Mouse (Mus musculus) testis, adult 2 months (tissue): Measurements from ENCODE around the gene Hip1.

Source experiments
- CTCF ChIP-seq: fragments of 200-500 bp; IDR thresholded peaks from 2 replicates; pipeline ENCODE4 v1.5.1; 2012; ENCODE audit warnings: low read depth, mild to moderate bottlenecking, inconsistent platforms, low read length, moderate library complexity; ENCODE audit not compliant: control insufficient read depth, insufficient read depth, insufficient replicate concordance
- POLR2A ChIP-seq: fragments of 200-500 bp; IDR thresholded peaks from 2 replicates; pipeline ENCODE4 v1.6.1; 2012; ENCODE audit warnings: low read depth, mild to moderate bottlenecking, inconsistent platforms, low read length, moderate library complexity; ENCODE audit not compliant: control insufficient read depth

- TF ChIP-seq CTCF (no peak), POLR2A (no peak)
These were observed 13.5 kb downstream of the Hip1 start for GRCm38 (mm10) chr5:135531306-135531845.
